Mouse (Mus musculus): ENCODE data around the gene Lhfpl3. TPM values are rescaled to one million over a fixed set of nuclear protein-coding genes. Genes with fewer than 3 reads are reported as not detected.

The Lhfpl3 gene
- total RNA-seq, 2 experiments from 2014 or later = not detected

DNA sequence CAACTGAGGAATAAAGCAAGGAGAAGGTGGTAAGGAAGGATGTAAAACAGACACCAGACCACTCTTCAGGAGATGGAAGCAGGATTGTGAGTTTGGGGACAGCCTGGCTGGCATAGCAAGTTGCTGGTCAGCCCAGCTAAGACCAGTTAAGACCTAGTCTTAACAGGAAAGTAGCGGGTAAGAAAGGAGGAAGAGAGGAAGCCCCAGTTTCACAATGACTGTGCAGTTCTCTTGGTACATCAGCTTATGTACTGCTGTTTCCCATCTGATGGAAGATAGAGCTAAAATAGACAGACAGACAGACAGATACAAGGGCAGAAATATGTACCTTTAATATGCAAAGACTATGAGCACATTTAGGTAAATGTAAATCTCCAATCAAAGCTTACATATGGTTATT lies 171.3 kb downstream of the Lhfpl3 start:
- ATAC-seq (replicated peaks; ENCODE audit: poor library complexity, severe bottlenecking) = peak; percentile 55

- ATAC-seq (replicated peaks; ENCODE audit: poor library complexity, severe bottlenecking) = no peak
Measured at GRCm38 (mm10) chr5:22926171-22926570, 180.3 kb downstream of the Lhfpl3 start.

- ATAC-seq (replicated peaks; ENCODE audit: poor library complexity, severe bottlenecking) = no peak
Measured at GRCm38 (mm10) chr5:22928746-22929145, 182.9 kb downstream of the Lhfpl3 start.

DNA sequence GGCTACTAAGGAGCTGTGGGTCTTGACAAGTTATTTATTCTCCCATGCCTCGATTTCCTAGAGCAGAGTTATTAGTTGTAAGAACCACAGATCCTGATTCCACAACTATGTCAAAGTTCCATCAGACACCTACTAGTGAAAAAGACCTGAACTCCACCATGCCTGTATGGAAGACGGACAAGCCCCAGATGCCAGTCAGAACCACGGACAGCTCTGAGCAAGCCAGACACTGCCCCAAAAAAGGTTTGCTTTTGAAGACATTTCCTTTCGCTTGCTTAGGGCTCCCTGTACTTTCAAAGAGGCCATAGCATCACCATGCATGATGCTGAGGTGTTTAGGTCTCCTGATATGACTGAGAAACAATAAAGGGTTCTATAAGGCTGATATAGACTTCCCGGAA lies 197.4 kb downstream of the Lhfpl3 start:
- no peak for ATAC-seq (replicated peaks; ENCODE audit: poor library complexity, severe bottlenecking)

DNA sequence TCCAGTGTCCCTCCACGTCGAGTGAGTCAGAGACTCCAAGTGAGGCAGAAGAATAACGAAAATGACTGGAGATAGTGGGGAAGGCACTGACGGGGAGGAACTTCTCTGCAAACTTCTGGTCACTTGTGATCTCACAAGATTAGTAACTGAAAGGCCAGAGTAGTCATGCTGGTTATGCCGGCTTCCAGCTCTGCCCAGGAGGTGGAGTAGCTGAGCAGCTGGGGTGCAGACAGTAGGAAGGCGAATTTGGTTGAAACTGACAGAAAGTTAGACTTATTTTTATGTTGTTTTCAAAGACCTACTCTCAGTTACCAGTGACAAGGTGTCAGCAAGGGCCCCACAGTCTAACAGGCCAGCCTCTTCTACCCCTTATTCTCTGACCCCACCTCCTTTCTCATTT lies 217.4 kb downstream of the Lhfpl3 start:
- no peak for ATAC-seq (replicated peaks; ENCODE audit: poor library complexity, severe bottlenecking)

DNA sequence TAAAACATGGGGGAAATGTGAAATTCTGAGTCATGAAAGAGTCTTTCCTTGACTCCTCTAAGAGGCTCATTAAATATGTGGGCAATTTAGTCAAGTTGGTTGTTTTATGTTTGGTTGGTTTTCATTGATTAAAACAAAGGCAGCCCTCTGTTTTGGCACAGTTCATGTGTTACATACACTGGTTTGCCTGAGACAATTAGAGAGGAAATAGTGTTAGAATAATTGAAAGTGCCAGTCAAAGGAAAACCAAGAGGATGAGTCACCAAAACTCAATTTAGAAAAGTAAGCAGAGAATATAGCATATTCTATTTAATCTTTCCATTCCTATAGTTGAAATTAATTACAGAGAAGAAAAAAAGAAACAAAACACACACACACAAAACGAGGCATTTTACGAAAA lies 240.9 kb downstream of the Lhfpl3 start:
- ATAC-seq (replicated peaks; ENCODE audit: poor library complexity, severe bottlenecking) = no peak

- ATAC-seq (replicated peaks; ENCODE audit: poor library complexity, severe bottlenecking) = no peak
Measured at GRCm38 (mm10) chr5:22999811-23000210, 254.0 kb downstream of the Lhfpl3 start.

GRCm38 (mm10) chr5:23003123-23003797 lies 257.4 kb downstream of the Lhfpl3 start:
- ATAC-seq (replicated peaks; ENCODE audit: poor library complexity, severe bottlenecking) = no peak

GRCm38 (mm10) chr5:23006207-23006606 lies 260.3 kb downstream of the Lhfpl3 start:
- no peak for ATAC-seq (replicated peaks; ENCODE audit: poor library complexity, severe bottlenecking)

- no peak for ATAC-seq (replicated peaks; ENCODE audit: poor library complexity, severe bottlenecking)
Measured at GRCm38 (mm10) chr5:23010460-23010859, 264.6 kb downstream of the Lhfpl3 start.

GRCm38 (mm10) chr5:23013997-23014396 lies 268.1 kb downstream of the Lhfpl3 start:
- ATAC-seq (replicated peaks; ENCODE audit: poor library complexity, severe bottlenecking) = no peak

DNA sequence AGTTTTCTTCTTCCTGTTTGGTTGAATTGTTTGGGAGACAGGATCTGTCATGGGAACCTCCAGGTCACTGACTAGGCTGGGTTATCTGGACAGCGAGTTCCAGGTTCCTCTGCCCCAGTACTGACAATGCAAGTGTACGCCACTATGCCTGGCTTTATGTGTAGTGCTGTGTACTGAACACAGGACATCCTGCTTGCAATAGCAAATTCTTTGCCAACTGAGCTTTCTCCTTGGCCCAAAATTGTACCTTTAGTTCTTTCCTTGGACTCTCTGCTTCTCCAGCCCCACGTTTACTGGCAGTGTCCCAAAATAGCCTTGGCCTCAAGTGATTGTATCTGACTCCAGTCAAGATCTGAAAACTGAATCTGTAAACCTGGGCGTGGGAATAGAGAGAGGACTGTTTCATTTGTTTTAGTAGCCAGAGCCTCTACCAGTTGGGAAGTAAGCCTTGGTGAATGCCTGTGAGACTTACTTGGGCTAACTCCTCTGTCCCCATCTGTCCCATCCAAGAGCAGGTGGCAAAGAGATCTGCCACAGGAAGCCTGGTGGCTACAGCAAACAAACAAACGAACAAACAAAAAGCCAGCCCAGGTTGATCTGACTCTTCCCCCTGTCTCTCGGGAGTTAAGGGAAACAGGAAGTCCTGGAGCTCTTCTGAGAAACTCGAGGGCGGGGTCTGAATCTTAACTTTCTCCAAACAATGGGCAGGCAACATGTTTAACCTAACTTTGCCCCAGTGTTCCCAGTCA lies 269.9 kb downstream of the Lhfpl3 start:
- no peak for ATAC-seq (replicated peaks; ENCODE audit: poor library complexity, severe bottlenecking)

DNA sequence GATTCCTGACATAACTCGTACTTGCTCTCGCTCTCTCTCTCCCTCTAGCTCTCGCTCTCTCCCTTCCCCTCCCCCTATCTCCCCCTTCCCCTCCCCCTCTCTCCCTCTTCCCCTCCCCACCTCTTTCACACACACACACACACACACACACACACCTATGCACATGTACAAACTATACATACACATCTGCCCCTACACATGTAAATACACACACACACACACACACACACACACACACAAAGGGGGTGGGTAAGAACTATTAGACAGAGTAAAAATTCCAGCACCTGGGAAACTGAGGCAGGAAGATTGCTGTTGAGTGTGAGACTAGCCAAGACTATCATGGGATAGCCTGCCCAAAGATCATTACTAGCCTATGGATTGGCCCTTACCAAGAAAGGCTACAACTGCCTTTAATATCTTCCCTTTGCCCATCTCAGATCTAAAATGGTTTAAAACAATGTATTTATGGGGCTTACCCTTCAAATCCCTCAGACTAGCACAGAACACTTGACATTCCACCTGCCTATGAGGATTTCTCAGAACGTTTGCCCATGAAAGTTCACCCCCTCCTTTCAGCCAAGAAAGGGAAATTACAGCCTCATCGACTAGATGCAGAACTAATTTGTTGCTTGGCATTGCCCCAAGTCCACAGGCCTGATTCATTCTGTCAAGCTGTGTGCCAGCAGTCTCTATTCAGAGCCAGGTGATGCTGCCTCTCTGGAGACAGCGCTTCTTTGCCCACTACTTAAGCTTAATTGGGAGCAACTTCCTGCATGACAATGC lies 289.3 kb downstream of the Lhfpl3 start:
- no peak for ATAC-seq (replicated peaks; ENCODE audit: poor library complexity, severe bottlenecking)

DNA sequence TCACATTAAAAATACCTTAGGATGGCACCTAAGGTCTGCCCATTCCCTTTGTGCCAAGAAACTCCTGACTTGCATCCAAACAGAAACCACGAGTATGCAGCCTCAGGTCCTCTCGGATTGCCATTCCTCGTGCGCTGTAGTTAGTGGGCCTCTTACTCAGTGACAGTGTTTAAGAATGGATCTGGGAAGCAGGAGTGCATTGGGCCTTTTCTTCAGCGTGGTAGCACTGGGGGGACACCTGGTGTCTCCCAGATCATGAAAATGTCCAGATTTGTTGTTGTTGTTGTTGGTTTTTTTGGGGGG lies 289.8 kb downstream of the Lhfpl3 start:
- ATAC-seq (replicated peaks; ENCODE audit: poor library complexity, severe bottlenecking) = no peak

DNA sequence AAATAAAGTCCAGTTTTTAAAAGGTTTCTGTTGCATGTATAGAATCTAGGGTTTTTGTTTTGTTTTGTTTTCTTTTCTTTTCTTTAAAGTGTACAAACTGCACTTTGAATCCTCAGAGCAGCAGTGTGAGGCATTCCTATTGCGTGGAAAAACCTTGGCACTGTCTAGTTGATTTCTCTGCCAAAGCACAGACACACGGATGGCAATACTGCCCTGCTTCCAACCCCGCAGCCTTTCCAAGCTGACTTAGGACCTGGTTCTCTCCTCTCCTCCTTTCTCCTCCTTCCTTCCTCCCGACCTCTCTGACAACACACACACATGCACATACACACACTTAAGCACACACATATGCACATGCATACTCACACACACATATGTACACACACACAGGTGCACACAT lies 294.6 kb downstream of the Lhfpl3 start:
- no peak for ATAC-seq (replicated peaks; ENCODE audit: poor library complexity, severe bottlenecking)

- ATAC-seq (replicated peaks; ENCODE audit: poor library complexity, severe bottlenecking) = no peak
Measured at GRCm38 (mm10) chr5:23042862-23043261, 297.0 kb downstream of the Lhfpl3 start.

- ATAC-seq (replicated peaks; ENCODE audit: poor library complexity, severe bottlenecking) = no peak
Measured at GRCm38 (mm10) chr5:23049083-23049663, 303.3 kb downstream of the Lhfpl3 start.

DNA sequence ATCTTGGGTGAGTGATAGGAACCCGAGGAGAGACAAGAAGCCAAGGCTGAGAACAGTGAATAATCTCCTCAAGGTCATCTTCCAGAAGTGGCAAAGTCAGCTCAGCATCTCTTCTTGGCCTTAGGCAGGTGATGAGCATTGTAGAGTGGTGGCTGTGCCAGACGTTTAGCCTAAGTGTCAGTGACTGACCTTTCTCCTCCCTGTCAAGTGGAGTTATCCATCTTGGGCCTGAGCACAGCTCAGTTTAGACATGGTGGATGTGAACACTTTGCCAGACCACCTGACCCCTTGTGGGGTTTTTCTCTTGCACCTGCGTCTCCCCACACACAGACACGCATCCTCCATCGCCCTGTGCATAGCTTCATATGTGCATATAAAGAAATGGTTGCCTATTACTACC lies 305.6 kb downstream of the Lhfpl3 start:
- no peak for ATAC-seq (replicated peaks; ENCODE audit: poor library complexity, severe bottlenecking)

DNA sequence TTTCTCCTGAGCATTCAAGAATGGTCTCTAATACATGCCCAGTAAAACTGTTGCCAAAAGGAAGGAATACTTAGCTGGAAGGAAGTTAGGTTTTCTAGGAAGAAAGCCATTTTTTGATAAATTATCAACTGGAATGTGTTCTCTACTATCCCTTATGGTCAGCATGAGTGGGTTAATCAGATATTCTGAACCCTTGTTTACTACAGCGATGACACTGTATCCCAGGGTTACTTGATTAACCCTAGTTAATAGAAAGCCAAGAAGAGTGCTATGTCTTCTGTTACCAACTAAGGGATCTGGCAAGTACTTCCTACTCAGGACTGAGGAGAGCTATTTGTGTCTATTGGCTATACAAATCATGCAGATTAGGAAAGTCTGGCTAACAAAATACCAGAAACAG lies 349.0 kb downstream of the Lhfpl3 start:
- no peak for ATAC-seq (replicated peaks; ENCODE audit: poor library complexity, severe bottlenecking)

GRCm38 (mm10) chr5:23106536-23106935 lies 360.7 kb downstream of the Lhfpl3 start:
- no peak for ATAC-seq (replicated peaks; ENCODE audit: poor library complexity, severe bottlenecking)

DNA sequence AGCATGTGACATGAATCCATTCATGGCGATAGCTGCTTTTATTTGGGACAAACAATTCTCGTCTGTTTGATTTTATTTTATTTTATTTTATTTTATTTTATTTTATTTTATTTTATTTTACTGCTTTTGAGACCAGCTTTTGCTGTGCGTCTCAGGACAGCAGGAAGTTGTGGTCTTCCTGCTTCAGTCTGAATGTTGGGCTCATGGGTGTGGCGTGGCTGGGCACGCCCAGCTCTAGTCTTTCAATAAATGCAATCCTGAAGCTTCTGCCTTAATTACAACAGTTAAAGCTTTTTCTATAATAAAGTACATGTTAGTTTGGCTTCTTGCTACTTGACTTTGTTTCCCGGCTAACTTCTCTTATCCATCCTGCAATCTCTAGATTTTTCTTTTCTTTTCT lies 365.4 kb downstream of the Lhfpl3 start:
- ATAC-seq (replicated peaks; ENCODE audit: poor library complexity, severe bottlenecking) = no peak

Measured in granulocyte monocyte progenitor cell, adult 5-6 weeks (primary cell).